Mouse (Mus musculus) hindbrain, embryonic 11.5 days (tissue): ENCODE results near the gene 3830406C13Rik. TPM values are rescaled to one million over a fixed set of nuclear protein-coding genes. Genes with fewer than 3 reads are reported as not detected.

Experiments
- ATAC-seq: fragments of 200-750 bp; cut with Nextera tagmentation; 2 replicates; pipeline ENCODE4 v1.8.0; 2017; ENCODE audit warnings: mild to moderate bottlenecking, moderate TSS enrichment, moderate library complexity; ENCODE audit not compliant: low FRiP score
- DNase-seq: peaks from one replicate; pipeline ENCODE4 v3.0.0-alpha.2; 2015; ENCODE audit warnings: low spot score
- H3K27ac ChIP-seq: fragments of 300-500 bp; sonication (generic); 2 replicates; pipeline ENCODE4 v1.5.1; 2014; ENCODE audit warnings: mild to moderate bottlenecking, low read depth, low read length
- H3K27me3 ChIP-seq: fragments of 300-500 bp; sonication (generic); 2 replicates; pipeline ENCODE4 v1.6.1; 2014; ENCODE audit warnings: mild to moderate bottlenecking, low read length, moderate library complexity, mixed read lengths; ENCODE audit not compliant: control insufficient read depth, insufficient read depth
- H3K36me3 ChIP-seq: fragments of 300-500 bp; sonication (generic); 2 replicates; pipeline ENCODE4 v1.6.1; 2014; ENCODE audit warnings: mild to moderate bottlenecking, low read length, moderate library complexity, mixed read lengths; ENCODE audit not compliant: control insufficient read depth, insufficient read depth
- H3K4me1 ChIP-seq: fragments of 300-500 bp; sonication (generic); replicated peaks from 2 replicates; pipeline ENCODE4 v1.6.1; 2014; ENCODE audit warnings: low read length, mixed read lengths; ENCODE audit not compliant: control insufficient read depth, insufficient read depth
- H3K4me2 ChIP-seq: fragments of 300-500 bp; sonication (generic); replicated peaks from 2 replicates; pipeline ENCODE4 v1.6.1; 2014; ENCODE audit warnings: mild to moderate bottlenecking, low read depth, low read length
- H3K4me3 ChIP-seq: fragments of 300-500 bp; sonication (generic); 2 replicates; pipeline ENCODE4 v1.5.1; 2014; ENCODE audit warnings: low read depth, low read length
- H3K9ac ChIP-seq: fragments of 300-500 bp; sonication (generic); 2 replicates; pipeline ENCODE4 v1.6.1; 2014; ENCODE audit warnings: low read depth, low read length
- H3K9me3 ChIP-seq: fragments of 300-500 bp; sonication (generic); 2 replicates; pipeline ENCODE4 v1.6.1; 2016; ENCODE audit warnings: low read length; ENCODE audit not compliant: control insufficient read depth
- WGBS: fragments of 180-500 bp; shearing (Covaris S2); extraction: QIAGEN DNeasy Blood & Tissue Kit; methylation state at CpG from one replicate; pipeline ENCODE4 v1.1.7; 2014; 5-methylcytosine and 5-hydroxymethylcytosine counted together
- polyA plus RNA-seq: library from polyadenylated mRNA; unstranded; fragments of >200 nt; fragmentation: Nextera tagmentation; extraction: Ambion mirVana; gene quantifications from 2 replicates; pipeline ENCODE4 v1.2.1, GENCODE M21; 2014

3830406C13Rik gene
- polyA plus RNA-seq, 1 experiment from 2014 or later: 33.2 TPM

DNA sequence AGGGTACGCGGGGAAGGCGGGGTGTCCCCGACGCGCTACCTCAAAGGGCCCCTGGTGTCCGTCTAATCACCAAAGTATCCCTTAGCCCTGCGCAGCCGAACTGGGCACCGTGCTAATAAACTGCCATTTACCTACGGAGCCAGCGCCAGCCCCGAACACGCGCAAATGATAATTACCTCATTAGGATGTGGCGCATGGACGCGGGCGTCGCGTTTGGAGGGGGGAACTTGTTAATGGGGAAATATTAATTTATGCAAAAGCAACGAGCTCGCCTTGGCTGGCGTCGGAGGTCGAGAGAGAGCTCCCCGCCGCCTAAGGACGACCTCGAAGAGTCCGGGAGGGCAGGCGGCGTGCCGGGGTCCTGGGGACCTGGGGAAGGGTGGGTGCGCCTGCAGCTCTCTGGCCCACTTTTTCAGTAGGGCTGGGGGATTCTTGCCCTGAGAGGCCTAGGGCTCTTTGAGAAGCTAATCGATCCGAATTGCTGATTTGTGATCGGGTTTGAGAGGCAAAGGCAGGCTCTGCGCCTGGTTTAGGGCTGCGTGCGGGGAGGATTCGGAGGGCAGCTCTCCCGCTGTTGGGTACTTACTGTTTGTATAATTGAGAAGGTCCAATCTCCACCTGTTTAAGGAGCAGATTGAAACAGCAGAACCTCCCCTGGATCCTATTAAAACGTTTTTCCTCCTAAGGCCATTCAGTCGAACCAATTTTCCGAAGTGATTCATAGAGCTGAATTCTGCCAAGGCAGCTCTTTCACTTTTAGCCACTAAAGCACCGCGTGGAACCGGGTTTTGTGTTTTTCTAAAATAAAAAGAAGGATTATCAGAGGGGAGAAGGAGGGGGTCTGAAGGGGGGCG, 62.3 kb downstream of the 3830406C13Rik start:
- Histone ChIP-seq H3K27ac (no peak overlapping the region), H3K27me3 (peaks cover 98% of the 10 kb centered on the region), H3K4me1 (no peaks in the 10 kb centered on the region; the same call in 1 of the 2 replicates), H3K4me3 (no peak overlapping the region), H3K36me3 (no peaks in the 10 kb centered on the region), H3K4me2 (no peak overlapping the region), H3K9me3 (no peaks in the 10 kb centered on the region), H3K9ac (no peak overlapping the region)
- ATAC-seq: no peak
- peak; percentile 69 for DNase-seq
- under 1% methylated on average over 50 of the region's 50 CpGs for WGBS

DNA sequence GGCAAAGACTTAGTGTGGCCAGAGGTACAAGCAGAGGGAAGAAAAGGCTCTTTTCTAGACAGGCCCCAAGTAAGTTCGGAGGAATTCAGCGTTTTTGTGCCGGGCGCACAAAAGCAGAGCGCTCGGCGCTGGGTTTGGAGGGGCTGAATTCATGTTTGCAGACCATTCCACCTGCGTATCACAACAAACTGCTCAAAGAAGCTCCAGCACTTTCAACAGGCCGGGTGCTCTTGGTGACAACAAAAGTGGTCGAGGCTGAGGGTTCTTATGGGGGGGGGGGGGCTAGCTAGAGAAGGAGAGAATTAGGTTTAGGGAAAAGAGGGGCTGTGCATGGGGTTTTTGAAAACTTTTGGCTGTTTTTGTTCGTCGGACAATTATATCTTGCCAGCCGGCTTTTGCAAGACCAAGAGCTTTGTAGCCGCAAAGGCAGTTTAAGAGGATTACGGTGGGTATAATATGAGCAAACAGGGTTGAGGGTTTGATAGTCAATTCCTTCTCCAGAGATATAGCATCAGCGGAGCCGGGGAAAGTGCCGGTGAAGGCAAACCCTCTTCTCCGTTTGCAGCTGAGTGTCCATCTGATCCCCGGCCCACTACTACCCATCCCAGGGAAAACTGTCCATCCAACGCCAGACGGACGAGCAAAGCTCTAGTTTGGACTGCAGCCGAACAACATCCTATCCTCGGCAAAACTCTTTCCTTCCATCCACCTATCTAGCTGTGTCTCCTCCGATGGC, 63.1 kb downstream of the 3830406C13Rik start:
- no peak overlapping the region for H3K4me2 ChIP-seq
- H3K4me3 ChIP-seq: no peak overlapping the region
- DNase-seq (peak; percentile 53), ATAC-seq (no peak)
- 1% methylated on average over 26 of the region's 26 CpGs for WGBS
- H3K9me3 ChIP-seq: no peaks in the 10 kb centered on the region
- H3K4me1 ChIP-seq: no peaks in the 10 kb centered on the region; the same call in 1 of the 2 replicates
- no peaks in the 10 kb centered on the region for H3K36me3 ChIP-seq
- peaks cover 98% of the 10 kb centered on the region for H3K27me3 ChIP-seq
- H3K9ac ChIP-seq: no peak overlapping the region
- H3K27ac ChIP-seq: no peak overlapping the region

DNA sequence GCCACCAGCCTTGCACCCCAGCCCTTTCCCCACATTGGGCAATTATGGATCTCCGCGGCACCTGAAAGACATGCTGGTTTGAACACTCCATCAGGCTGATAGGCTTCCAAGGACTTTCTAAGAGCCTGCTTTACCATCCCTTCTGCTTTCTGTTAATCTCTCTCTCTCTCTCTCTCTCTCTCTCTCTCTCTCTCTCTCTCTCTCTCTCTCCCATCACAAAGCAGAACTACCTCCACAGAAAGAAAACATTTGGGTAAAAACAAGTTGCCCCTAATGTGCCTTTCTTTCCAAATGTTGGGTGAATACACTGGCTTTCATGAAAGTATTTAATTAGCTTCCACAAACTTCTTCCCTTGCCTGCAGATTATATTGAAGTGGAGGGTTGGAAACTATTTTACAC, 64.1 kb downstream of the 3830406C13Rik start, which contains the start of gene Fezf2:
Gene Fezf2 (minus strand): TSS at position 101 of the 400 bp plus-strand sequence.
- no peak within 1 kb of the TSS for H3K27ac ChIP-seq
- H3K9me3 ChIP-seq: no peaks in the 10 kb centered on the region
- no peak within 1 kb of the TSS for H3K9ac ChIP-seq
- H3K4me1 ChIP-seq: no peaks in the 10 kb centered on the region; the same call in 1 of the 2 replicates
- no peak within 1 kb of the TSS for H3K4me2 ChIP-seq
- peaks cover 96% of the 10 kb centered on the region for H3K27me3 ChIP-seq
- 0% methylated on average over 2 of the region's 2 CpGs for WGBS
- H3K36me3 ChIP-seq: no peaks in the 10 kb centered on the region
- ATAC-seq: no peak
- no peak within 1 kb of the TSS for H3K4me3 ChIP-seq
- DNase-seq: peak; percentile 34

DNA sequence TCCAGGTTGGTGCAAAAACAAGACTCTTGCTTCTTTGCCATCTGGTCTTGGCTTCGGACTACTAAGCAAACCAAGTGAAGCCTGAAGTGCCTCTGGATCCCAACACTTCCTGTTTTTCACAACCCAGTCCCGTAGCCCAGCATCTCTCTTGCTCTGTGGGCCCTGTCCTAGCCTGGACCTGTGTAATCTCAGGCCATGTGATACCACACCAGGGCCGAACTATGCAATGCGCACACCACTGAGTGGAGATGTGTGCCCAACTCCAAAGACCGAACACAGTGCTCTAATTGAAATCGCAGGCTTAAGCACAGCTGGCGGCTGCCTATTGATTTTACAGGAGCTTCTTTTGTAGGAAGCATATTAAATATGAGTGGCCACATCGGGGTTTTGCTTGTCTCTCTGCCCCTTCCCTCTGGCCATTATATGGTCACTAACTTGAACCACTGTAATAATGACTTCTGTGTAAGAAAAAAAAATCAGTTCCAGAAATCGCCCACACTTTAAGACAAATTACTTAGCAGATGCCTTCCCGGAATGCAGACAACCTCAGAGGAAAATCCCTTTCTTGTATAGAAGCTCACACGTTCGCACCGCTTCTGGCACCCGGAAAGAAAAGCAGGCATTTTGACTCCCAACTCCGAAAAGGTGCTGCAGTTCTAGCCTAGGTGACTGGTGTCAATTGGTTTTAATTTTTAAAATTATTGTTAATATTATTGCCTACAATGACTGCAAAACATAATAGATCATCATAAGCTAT, 65.5 kb downstream of the 3830406C13Rik start:
- DNase-seq: peak; percentile 54
- Histone ChIP-seq H3K27ac (no peak overlapping the region), H3K9me3 (no peaks in the 10 kb centered on the region), H3K4me3 (no peak overlapping the region), H3K4me2 (no peak overlapping the region), H3K9ac (no peak overlapping the region), H3K36me3 (no peaks in the 10 kb centered on the region), H3K27me3 (peaks cover 96% of the 10 kb centered on the region), H3K4me1 (no peaks in the 10 kb centered on the region; the same call in 1 of the 2 replicates)
- 4% methylated on average over 15 of the region's 15 CpGs for WGBS
- ATAC-seq: no peak

DNA sequence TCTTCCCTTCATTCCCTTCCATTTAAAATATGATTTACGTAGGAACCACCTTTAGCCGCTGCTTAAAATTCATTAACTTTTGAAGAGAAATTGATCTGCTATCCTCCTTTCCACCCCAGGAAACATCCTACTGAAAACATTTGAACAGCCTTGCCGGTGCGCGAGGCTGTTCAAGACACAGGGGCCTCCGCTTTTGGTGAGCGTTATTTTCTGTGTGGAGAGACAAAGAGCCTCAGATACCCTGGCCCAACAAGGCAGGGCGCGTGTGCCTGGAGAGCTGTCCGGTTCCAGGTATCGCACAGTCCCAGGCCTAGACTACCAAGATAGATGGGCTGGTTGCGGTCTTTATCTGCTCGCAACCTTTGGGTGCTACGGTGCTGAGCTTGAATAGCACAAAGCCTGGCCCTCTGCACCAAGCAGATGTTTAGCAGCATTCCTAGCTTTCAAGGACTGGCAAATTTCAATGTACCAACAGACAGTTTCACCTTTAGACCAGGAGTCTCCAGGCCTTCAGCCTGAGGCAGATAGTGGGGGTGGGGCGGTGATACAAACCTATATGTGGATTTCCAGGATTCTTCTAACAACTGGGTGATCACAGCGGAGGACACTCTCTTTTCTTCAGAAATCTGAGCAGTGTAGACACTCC, 66.4 kb downstream of the 3830406C13Rik start:
- Histone ChIP-seq H3K36me3 (no peaks in the 10 kb centered on the region), H3K4me2 (no peak overlapping the region), H3K9me3 (no peaks in the 10 kb centered on the region), H3K4me1 (no peaks in the 10 kb centered on the region; the same call in 1 of the 2 replicates), H3K27ac (no peak overlapping the region), H3K27me3 (peaks cover 90% of the 10 kb centered on the region), H3K9ac (no peak overlapping the region), H3K4me3 (no peak overlapping the region)
- 4% methylated on average over 16 of the region's 16 CpGs for WGBS
- ATAC-seq (no peak), DNase-seq (peak; percentile 46)

Other genes starting within 250 kb of the 3830406C13Rik start
- gene Gm49355, start 197 bp upstream of the 3830406C13Rik start, polyA plus RNA-seq: 0.08 and 0.23 TPM in 2 replicates
- gene Fezf2, start 64.0 kb downstream of the 3830406C13Rik start, polyA plus RNA-seq: not detected in 2 replicates